Mouse (Mus musculus) myocyte (in vitro differentiated cells): ENCODE measurements around the gene Aadacl4. TPM values are rescaled to one million over a fixed set of nuclear protein-coding genes. Genes with fewer than 3 reads are reported as not detected.

Experiments
- H3K27me3 ChIP-seq: one replicate; pipeline ENCODE4 v1.6.1; 2011; ENCODE audit not compliant: control insufficient read depth, insufficient read depth, insufficient read length
- H3K36me3 ChIP-seq: one replicate; pipeline ENCODE4 v1.6.1; 2011; ENCODE audit not compliant: control insufficient read depth, insufficient read depth
- H3K4me2 ChIP-seq: one replicate; pipeline ENCODE4 v1.6.1; 2011; ENCODE audit warnings: low read depth, control low read depth
- H3K4me3 ChIP-seq: one replicate; pipeline ENCODE4 v1.5.1; 2011; ENCODE audit warnings: mild to moderate bottlenecking, control low read depth, moderate library complexity
- H3K79me2 ChIP-seq: one replicate; pipeline ENCODE4 v1.6.1; 2011; ENCODE audit not compliant: control insufficient read depth, insufficient read depth
- H3ac ChIP-seq: one replicate; pipeline ENCODE4 v1.6.1; 2011; ENCODE audit not compliant: control insufficient read depth, insufficient read length
- CEBPB ChIP-seq: IDR thresholded peaks from 2 replicates; pipeline ENCODE4 v1.6.1; 2011; ENCODE audit warnings: mild to moderate bottlenecking, moderate library complexity; ENCODE audit not compliant: poor library complexity, insufficient read depth, severe bottlenecking
- E2F4 ChIP-seq: IDR thresholded peaks from one replicate; pipeline ENCODE4 v1.6.1; 2011; ENCODE audit warnings: mild to moderate bottlenecking, control low read depth, moderate library complexity; ENCODE audit not compliant: insufficient read depth
- MYOD1 ChIP-seq, 3 experiments: IDR thresholded peaks; one replicate each; pipeline ENCODE4 v1.6.1; 2011; ENCODE audit warnings: control low read depth in 2 of 3, low read depth in 2 of 3, mild to moderate bottlenecking in 2 of 3, moderate library complexity in 1 of 3; ENCODE audit not compliant: insufficient read length in 2 of 3, control insufficient read depth in 1 of 3
- MYOG ChIP-seq, 3 experiments: IDR thresholded peaks; one replicate each; pipeline ENCODE4 v1.6.1; 2011; ENCODE audit warnings: control low read depth in 2 of 3, low read depth in 2 of 3, mild to moderate bottlenecking in 2 of 3; ENCODE audit not compliant: insufficient read length in 2 of 3, control insufficient read depth in 1 of 3, insufficient read depth in 1 of 3
- POLR2AphosphoS2 ChIP-seq: IDR thresholded peaks from one replicate; pipeline ENCODE4 v1.6.1; 2011; ENCODE audit warnings: low read depth, control low read depth; ENCODE audit not compliant: insufficient read length
- REST ChIP-seq: IDR thresholded peaks from one replicate; pipeline ENCODE4 v1.6.1; 2011; ENCODE audit warnings: mild to moderate bottlenecking, control low read depth, moderate library complexity; ENCODE audit not compliant: insufficient read depth, insufficient read length
- SRF ChIP-seq: IDR thresholded peaks from one replicate; pipeline ENCODE4 v1.6.1; 2011; ENCODE audit warnings: low read depth; ENCODE audit not compliant: control insufficient read depth, insufficient read length
- USF1 ChIP-seq: IDR thresholded peaks from one replicate; pipeline ENCODE4 v1.6.1; 2011; ENCODE audit warnings: low read depth, mild to moderate bottlenecking, control low read depth, moderate library complexity
- polyA plus RNA-seq: library from polyadenylated mRNA; unstranded; fragments of >200 nt; fragmentation: generic; extraction: Trizol; gene quantifications from one replicate; pipeline ENCODE4 v1.2.1, GENCODE M21; 2012; ENCODE audit warnings: missing spikeins

Gene Aadacl4
- polyA plus RNA-seq, 1 experiment: not detected

GRCm38 (mm10) chr4:144614586-144614985 lies 1.1 kb downstream of the Aadacl4 start:
- Histone ChIP-seq H3K36me3 (no peaks in the 10 kb centered on the region), H3K4me3 (no peak overlapping the region), H3ac (no peak overlapping the region), H3K27me3 (no peaks in the 10 kb centered on the region), H3K79me2 (no peaks in the 10 kb centered on the region), H3K4me2 (no peak overlapping the region)
- TF ChIP-seq REST (no peak), E2F4 (no peak), POLR2AphosphoS2 (no peak), MYOD1 (IDR thresholded peaks at IDR 0.05; ENCODE audit: control insufficient read depth in 1 of 3, insufficient read length in 2 of 3, low read depth in 2 of 3) (no peak), CEBPB (no peak)

GRCm38 (mm10) chr4:144638263-144638662 lies 24.8 kb downstream of the Aadacl4 start:
- TF ChIP-seq MYOG (IDR thresholded peaks at IDR 0.05; ENCODE audit: control insufficient read depth in 1 of 3, insufficient read depth in 1 of 3, insufficient read length in 2 of 3, low read depth in 2 of 3) (no peak), USF1 (no peak), POLR2AphosphoS2 (no peak), SRF (no peak), REST (no peak)
- Histone ChIP-seq H3K4me3 (no peak overlapping the region), H3K79me2 (no peaks in the 10 kb centered on the region), H3ac (no peak overlapping the region), H3K27me3 (no peaks in the 10 kb centered on the region), H3K4me2 (no peak overlapping the region), H3K36me3 (no peaks in the 10 kb centered on the region)

Other genes with a start within 250 kb of the Aadacl4 start
- not detected for gene Pramef20, start 235.8 kb upstream of the Aadacl4 start, polyA plus RNA-seq
- not detected for gene Pramef12, start 205.2 kb upstream of the Aadacl4 start, polyA plus RNA-seq
- gene 1700012P22Rik, start 174.9 kb upstream of the Aadacl4 start, polyA plus RNA-seq: not detected
- not detected for gene Gm9944, start 160.4 kb upstream of the Aadacl4 start, polyA plus RNA-seq
- not detected for gene Aadacl3, start 150.0 kb upstream of the Aadacl4 start, polyA plus RNA-seq
- not detected for gene 9430007A20Rik, start 93.9 kb upstream of the Aadacl4 start, polyA plus RNA-seq
- gene Gm13124, start 48.6 kb upstream of the Aadacl4 start, polyA plus RNA-seq: not detected
- not detected for gene Gm436, start 72.7 kb downstream of the Aadacl4 start, polyA plus RNA-seq
- not detected for gene Gm13178, start 107.7 kb downstream of the Aadacl4 start, polyA plus RNA-seq
- gene Gm438, start 172.9 kb downstream of the Aadacl4 start, polyA plus RNA-seq: not detected